Comparison of ENCODE assay signal across 18 mouse cellular contexts in the genomic region with DNA sequence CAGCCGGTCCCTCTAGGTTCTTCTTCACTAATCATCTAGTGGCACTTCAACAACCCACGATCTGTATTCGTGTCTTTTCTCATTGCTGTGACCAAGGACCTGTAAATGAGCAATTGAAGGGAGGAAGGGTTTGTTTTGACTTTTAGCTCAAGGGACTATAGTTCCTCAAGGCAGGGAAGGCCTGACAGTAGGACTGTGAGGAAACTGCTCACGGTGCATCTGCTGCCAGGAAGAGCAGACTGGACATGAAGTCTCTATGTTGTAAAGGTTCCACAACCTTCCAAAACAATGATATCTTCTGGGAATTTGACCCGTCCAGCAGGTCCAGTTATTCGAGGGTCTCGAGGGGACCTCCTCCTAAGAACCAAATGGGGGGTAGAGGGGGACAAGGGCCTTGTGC.
"Had no signal": no experiment of that assay in that cellular context is flagged by ENCODE, and none has a peak within 500 bp of the region (broad histone marks: within the 10 kb centered on the region; RNA-seq: fewer than 3 reads in every experiment).

No protein-coding gene starts in this region.

- H3K9ac ChIP-seq: liver, embryonic 14.5 days; lung, embryonic 14.5 days; midbrain, embryonic 12.5 days; midbrain, embryonic 15.5 days; neural tube, embryonic 13.5 days; neural tube, embryonic 15.5 days had no signal

- DNase-seq: lung, adult 18-20 months; lung, embryonic 14.5 days; lung, postnatal 10 days; lung, postnatal 4 days; retina, postnatal 1 day; right cerebral cortex, adult 18-20 months; right cerebral cortex, postnatal 25 days; right cerebral cortex, postnatal 4 days; spleen, adult 18-20 months; thymus, adult 18-20 months; thymus, postnatal 14 days; thymus, postnatal 36 days had no signal

- H3K4me2 ChIP-seq: lung, embryonic 14.5 days; midbrain, embryonic 12.5 days; midbrain, embryonic 15.5 days; neural tube, embryonic 13.5 days; neural tube, embryonic 15.5 days had no signal

- H3K27me3 ChIP-seq: midbrain, embryonic 12.5 days; midbrain, embryonic 15.5 days; neural tube, embryonic 13.5 days; neural tube, embryonic 15.5 days had no signal

- H3K36me3 ChIP-seq: midbrain, embryonic 12.5 days; midbrain, embryonic 15.5 days; neural tube, embryonic 13.5 days; neural tube, embryonic 15.5 days had no signal

- H3K27ac ChIP-seq: liver, embryonic 14.5 days; midbrain, embryonic 12.5 days; midbrain, embryonic 15.5 days; neural tube, embryonic 13.5 days; neural tube, embryonic 15.5 days had no signal

- H3K4me1 ChIP-seq: midbrain, embryonic 12.5 days; midbrain, embryonic 15.5 days; neural tube, embryonic 13.5 days; neural tube, embryonic 15.5 days had no signal

- H3K4me3 ChIP-seq: midbrain, embryonic 12.5 days; midbrain, embryonic 15.5 days; myocyte; neural tube, embryonic 13.5 days; neural tube, embryonic 15.5 days had no signal

- ATAC-seq: midbrain, embryonic 15.5 days had no signal

- H3K9me3 ChIP-seq: midbrain, embryonic 12.5 days; midbrain, embryonic 15.5 days; neural tube, embryonic 13.5 days; neural tube, embryonic 15.5 days had no signal
